8 mouse cellular contexts compared by ENCODE assay signal in genomic region chr11:44616078-44616787, GRCm38 (mm10). TPM values are rescaled to one million over a fixed set of nuclear protein-coding genes. Genes with fewer than 3 reads are reported as not detected.
DNase-seq lines count a peak whose midpoint lies in the region; ATAC-seq and TF ChIP-seq lines count a peak whose summit lies in the region.

No protein-coding gene starts in this region.

- peaks cover 62% of the 10 kb centered on the region for H3K27me3 ChIP-seq in lung, postnatal 0 days (replicated peaks; ENCODE audit: insufficient read depth, low read length)
- H3K27me3 ChIP-seq in forebrain, embryonic 13.5 days = peaks cover 84% of the 10 kb centered on the region
- peaks cover 90% of the 10 kb centered on the region for H3K27me3 ChIP-seq in intestine, postnatal 0 days (replicated peaks; ENCODE audit: control insufficient read depth, insufficient read depth, low read length)
- H3K27me3 ChIP-seq in neural tube, embryonic 15.5 days (replicated peaks) = peaks cover 7% of the 10 kb centered on the region; the same call in 1 of the 2 replicates

- H3K4me3 ChIP-seq in lung, postnatal 0 days (ENCODE audit: low read depth, low read length) = peak overlapping the region; percentile 29
- H3K4me3 ChIP-seq in forebrain, embryonic 13.5 days = peak overlapping the region; percentile 51
- H3K4me3 ChIP-seq in intestine, postnatal 0 days (ENCODE audit: low read depth, low read length) = peak overlapping the region; percentile 52
- H3K4me3 ChIP-seq in neural tube, embryonic 15.5 days (replicated peaks) = peak overlapping the region; percentile 69

- no peak overlapping the region for H3K9ac ChIP-seq in lung, postnatal 0 days (replicated peaks; ENCODE audit: low read depth)
- peak overlapping the region; percentile 51 for H3K9ac ChIP-seq in forebrain, embryonic 13.5 days
- H3K9ac ChIP-seq in intestine, postnatal 0 days (ENCODE audit: low read depth, low read length) = no peak overlapping the region
- peak overlapping the region; percentile 44 for H3K9ac ChIP-seq in neural tube, embryonic 15.5 days (replicated peaks)

- no peak overlapping the region for H3K27ac ChIP-seq in lung, postnatal 0 days (ENCODE audit: low read length)
- no peak overlapping the region for H3K27ac ChIP-seq in forebrain, embryonic 13.5 days
- H3K27ac ChIP-seq in intestine, postnatal 0 days (ENCODE audit: low read depth, low read length) = no peak overlapping the region
- H3K27ac ChIP-seq in neural tube, embryonic 15.5 days (replicated peaks) = peak overlapping the region; percentile 95

- H3K4me1 ChIP-seq in lung, postnatal 0 days (ENCODE audit: insufficient read depth, low read depth, low read length) = peaks cover 14% of the 10 kb centered on the region; the same call in 1 of the 2 replicates
- H3K4me1 ChIP-seq in forebrain, embryonic 13.5 days = peaks cover 40% of the 10 kb centered on the region
- H3K4me1 ChIP-seq in intestine, postnatal 0 days (replicated peaks; ENCODE audit: control insufficient read depth, insufficient read depth, low read length) = no peaks in the 10 kb centered on the region
- peaks cover 51% of the 10 kb centered on the region for H3K4me1 ChIP-seq in neural tube, embryonic 15.5 days

- no peaks in the 10 kb centered on the region for H3K9me3 ChIP-seq in lung, postnatal 0 days (ENCODE audit: low read length)
- no peaks in the 10 kb centered on the region for H3K9me3 ChIP-seq in forebrain, embryonic 13.5 days (replicated peaks)
- no peaks in the 10 kb centered on the region for H3K9me3 ChIP-seq in intestine, postnatal 0 days (ENCODE audit: control insufficient read depth)
- H3K9me3 ChIP-seq in neural tube, embryonic 15.5 days (replicated peaks) = no peaks in the 10 kb centered on the region

- 10% methylated on average over 18 of the region's 18 CpGs for WGBS in lung, postnatal 0 days
- WGBS in forebrain, embryonic 13.5 days = 10% methylated on average over 18 of the region's 18 CpGs
- WGBS in intestine, postnatal 0 days = 13% methylated on average over 18 of the region's 18 CpGs
- WGBS in neural tube, embryonic 15.5 days = 11% methylated on average over 18 of the region's 18 CpGs

- DNase-seq in lung, postnatal 0 days (ENCODE audit: low spot score) = no peak
- no peak for DNase-seq in lung, postnatal 10 days
- no peak for DNase-seq in left cerebral cortex, postnatal 36 days (ENCODE audit: low spot score in 2 of 2)
- no peak for DNase-seq in frontal cortex, postnatal 25 days (ENCODE audit: low spot score in 2 of 2)
- DNase-seq in gastrocnemius, postnatal 4 days (ENCODE audit: low spot score in 2 of 2) = no peak

- intact Hi-C loops in left cerebral cortex, postnatal 36 days (cut with DNase I) = loop anchor here (10.0 kb wide), 2 partner anchors 1059 to 1119 kb away; no protein-coding TSS in a partner anchor

- no peak for TF ChIP-seq CTCF in lung, postnatal 0 days (IDR thresholded peaks at IDR 0.05)
- no peak for TF ChIP-seq CTCF in intestine, postnatal 0 days (IDR thresholded peaks at IDR 0.05; ENCODE audit: low read depth)

- no peak for TF ChIP-seq EP300 in lung, postnatal 0 days (IDR thresholded peaks at IDR 0.05)

- no peaks in the 10 kb centered on the region for H3K36me3 ChIP-seq in lung, postnatal 0 days (ENCODE audit: insufficient read depth, low read length)
- no peaks in the 10 kb centered on the region for H3K36me3 ChIP-seq in forebrain, embryonic 13.5 days (ENCODE audit: poor library complexity, severe bottlenecking)
- H3K36me3 ChIP-seq in intestine, postnatal 0 days (ENCODE audit: control insufficient read depth, insufficient read depth) = no peaks in the 10 kb centered on the region
- H3K36me3 ChIP-seq in neural tube, embryonic 15.5 days = no peaks in the 10 kb centered on the region

- H3K4me2 ChIP-seq in lung, postnatal 0 days (replicated peaks; ENCODE audit: low read depth, low read length) = peak overlapping the region; percentile 74
- H3K4me2 ChIP-seq in forebrain, embryonic 13.5 days = peak overlapping the region; percentile 79
- peak overlapping the region; percentile 61 for H3K4me2 ChIP-seq in intestine, postnatal 0 days (replicated peaks; ENCODE audit: low read depth)
- peak overlapping the region; percentile 91 for H3K4me2 ChIP-seq in neural tube, embryonic 15.5 days

- no peak for ATAC-seq in lung, postnatal 0 days
- ATAC-seq in forebrain, embryonic 13.5 days = no peak
- ATAC-seq in intestine, postnatal 0 days = no peak
- no peak for ATAC-seq in neural tube, embryonic 15.5 days (ENCODE audit: low FRiP score)

RNA-seq across cellular contexts. Expression of gene Ebf1, which starts 0.9 kb away (rescaled TPM):
- polyA plus RNA-seq in lung, postnatal 0 days (2015; fragmentation: Nextera tagmentation; extraction: Ambion mirVana) = 8.8 and 9.1 TPM in 2 replicates
- polyA plus RNA-seq in forebrain, embryonic 13.5 days (2015; fragmentation: Nextera tagmentation; extraction: Ambion mirVana) = 30.7 and 36.4 TPM in 2 replicates
- polyA plus RNA-seq in intestine, postnatal 0 days (2015; fragmentation: Nextera tagmentation; extraction: Ambion mirVana) = 4.0 and 4.3 TPM in 2 replicates
- 157 and 168 TPM in 2 replicates for polyA plus RNA-seq in neural tube, embryonic 15.5 days (2015; fragmentation: Nextera tagmentation; extraction: Ambion mirVana)
- total RNA-seq in left cerebral cortex, postnatal 36 days (2021) = 1 to 10 TPM; 2.9 to 6.1 TPM
- 10 to 100 TPM; 55.7 to 56.6 TPM for total RNA-seq in gastrocnemius, postnatal 4 days (2021)

Comparison
In these comparisons a context has a peak if more than half of its experiments do, and no peak if none do; other contexts are left out.
1. H3K9ac ChIP-seq: peak in forebrain, embryonic 13.5 days (single experiment) and neural tube, embryonic 15.5 days (single experiment); none in lung, postnatal 0 days (single experiment) and intestine, postnatal 0 days (single experiment).
2. Peak in every context shown above with its lines, with median percentiles within 50 percentile points of each other: H3K4me2 ChIP-seq and H3K4me3 ChIP-seq.